Mouse (Mus musculus) R1 (cell line): ENCODE data around the gene Olfr1183.
"Not testable (repeated sequence)": the region's sequence is repeated elsewhere in the genome, so short reads cannot be mapped to it uniquely, and the experiment has no call there.

Experiments used
- DNase-seq: peaks from one replicate; pipeline ENCODE4 v3.0.0-alpha.2; 2018; ENCODE audit warnings: low read depth, low spot score

Olfr1183 gene

DNA sequence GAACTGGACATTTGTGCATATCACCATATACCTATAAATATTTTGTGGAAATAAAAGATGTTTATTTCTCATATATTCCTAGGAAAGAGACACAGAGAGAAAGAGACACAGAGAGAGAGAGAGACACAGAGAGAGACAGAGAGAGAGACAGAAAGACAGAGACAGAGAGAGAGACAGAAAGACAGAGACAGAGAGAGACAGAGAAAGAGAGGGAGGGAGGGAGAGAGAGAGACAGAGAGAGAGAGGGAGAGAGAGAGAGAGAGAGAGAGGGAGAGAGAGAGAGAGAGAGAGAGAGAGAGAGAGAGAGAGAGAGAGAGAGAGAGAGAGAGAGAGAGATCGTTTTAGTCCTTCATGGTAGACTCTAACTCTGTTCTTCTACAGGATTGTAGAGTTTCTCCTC lies at the start of gene Olfr1183:
Gene Olfr1183 (plus strand): TSS at position 301 of the 400 bp plus-strand sequence.
- not testable (repeated sequence) for DNase-seq

- DNase-seq = no peak
These were observed 48.3 kb upstream of the Olfr1183 start, which contains the start of gene Olfr1179 for GRCm38 (mm10) chr2:88406353-88406752. Olfr1179 (minus strand) TSS chr2:88406453.

GRCm38 (mm10) chr2:88419051-88419450 lies 35.6 kb upstream of the Olfr1183 start, which contains the start of gene Olfr1180:
Olfr1180 (minus strand) TSS chr2:88419151.
- DNase-seq = no peak

DNA sequence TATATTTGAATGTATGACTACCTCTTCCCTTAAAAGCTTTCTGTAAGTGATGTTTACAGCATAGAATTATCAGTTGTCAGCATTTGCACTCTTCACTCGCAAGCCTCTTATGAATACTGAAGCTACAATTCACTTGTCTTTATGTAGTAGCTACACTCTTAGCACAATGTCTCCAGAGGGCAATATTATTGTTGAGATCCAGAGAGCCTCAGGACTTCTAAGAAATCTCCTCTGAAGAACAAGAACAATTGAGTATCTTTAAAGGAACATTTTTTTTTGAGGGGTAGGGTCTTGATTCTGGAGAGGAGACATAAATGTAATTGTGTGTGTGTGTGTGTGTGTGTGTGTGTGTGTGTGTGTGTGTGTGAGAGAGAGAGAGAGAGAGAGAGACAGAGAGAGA lies 28.6 kb upstream of the Olfr1183 start, which contains the start of gene Olfr1181:
Gene Olfr1181 (minus strand): TSS at position 101 of the 400 bp plus-strand sequence.
- no peak for DNase-seq

DNA sequence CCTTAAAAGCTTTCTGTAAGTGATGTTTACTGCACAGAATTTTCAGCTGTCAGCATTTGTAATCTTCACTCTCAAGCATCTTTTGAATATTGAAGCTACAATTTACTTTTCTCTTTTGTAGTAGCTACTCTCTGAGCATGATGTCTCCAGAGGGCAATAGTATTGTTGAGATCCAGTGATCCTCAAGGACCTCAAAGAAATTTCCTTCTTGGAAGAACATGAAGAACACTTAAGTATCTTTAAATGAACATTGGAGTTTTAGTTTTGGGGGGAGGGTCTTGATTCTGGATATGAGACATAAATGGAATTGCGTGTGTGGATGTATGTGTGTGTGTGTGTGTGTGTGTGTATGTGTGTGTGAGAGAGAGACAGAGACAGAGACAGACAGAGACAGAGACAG lies 5.6 kb upstream of the Olfr1183 start, which contains the start of gene Gm13757:
Gene Gm13757 (minus strand): TSS at position 101 of the 400 bp plus-strand sequence.
- no peak for DNase-seq

GRCm38 (mm10) chr2:88483298-88483697 lies 28.6 kb downstream of the Olfr1183 start, which contains the start of gene Olfr1184:
Olfr1184 (plus strand) TSS chr2:88483598.
- DNase-seq = no peak

DNA sequence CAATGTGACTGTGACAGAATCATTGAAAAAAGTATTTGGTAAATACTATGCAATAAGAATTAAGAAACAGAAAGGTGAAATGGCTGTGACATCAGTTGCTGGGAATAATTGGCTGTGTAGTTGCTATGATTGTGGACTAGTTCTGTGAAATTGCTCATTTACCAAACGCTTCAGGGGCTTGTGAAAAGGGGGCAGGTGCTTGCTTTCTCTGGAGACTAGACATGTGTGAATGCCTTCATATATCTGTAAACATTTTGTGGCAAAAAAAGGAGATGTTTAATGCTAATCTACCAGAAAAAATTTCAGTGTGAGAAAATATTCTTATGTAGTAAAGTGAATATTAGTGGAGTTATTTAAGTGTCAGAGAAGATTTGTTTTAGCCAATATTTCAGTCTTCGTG lies 38.4 kb downstream of the Olfr1183 start, which contains the start of gene Olfr1185-ps1:
Gene Olfr1185-ps1 (plus strand): TSS at position 301 of the 400 bp plus-strand sequence.
- no peak for DNase-seq

- no peak for DNase-seq
These were observed 63.6 kb downstream of the Olfr1183 start, which contains the start of gene Olfr1186 for GRCm38 (mm10) chr2:88518251-88518650. Olfr1186 (plus strand) TSS chr2:88518551.
